Mouse (Mus musculus): ENCODE data around the gene Smg6.

Smg6 gene

DNA sequence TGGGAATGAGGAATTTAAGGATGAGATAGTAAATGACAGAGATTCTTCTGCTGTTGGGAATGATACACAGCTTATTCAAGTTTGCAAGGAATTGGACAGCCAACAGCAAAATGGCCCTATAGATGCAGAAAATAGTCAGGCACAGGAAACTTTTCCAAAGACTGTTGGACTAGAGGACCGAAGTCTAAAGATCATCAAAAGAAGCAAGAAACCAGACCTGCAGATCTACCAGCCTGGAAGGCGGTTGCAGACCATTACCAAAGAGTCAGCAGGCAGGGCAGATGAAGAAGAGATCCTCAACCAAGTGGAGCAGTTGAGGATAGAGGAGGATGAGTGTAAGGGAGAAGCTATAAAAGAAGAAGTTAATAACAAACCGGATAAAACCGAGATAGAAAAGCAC lies 3.5 kb downstream of the Smg6 start:
- no peak for DNase-seq

DNA sequence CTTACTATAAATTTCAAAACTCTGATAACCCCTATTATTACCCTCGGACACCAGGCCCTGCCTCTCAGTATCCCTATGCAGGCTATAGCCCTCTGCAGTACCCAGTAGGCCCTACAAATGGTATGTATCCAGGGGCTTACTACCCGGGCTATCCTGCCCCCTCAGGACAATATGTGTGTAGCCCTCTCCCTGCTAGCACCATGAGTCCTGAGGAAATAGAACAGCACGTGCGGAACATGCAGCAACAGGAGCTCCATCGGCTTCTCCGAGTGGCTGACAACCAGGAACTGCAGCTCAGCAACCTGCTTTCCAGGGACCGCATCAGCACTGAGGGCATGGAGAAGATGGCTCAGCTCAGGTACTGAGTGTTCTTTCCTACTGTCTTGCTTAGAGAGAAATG lies 4.8 kb downstream of the Smg6 start:
- DNase-seq = no peak

DNA sequence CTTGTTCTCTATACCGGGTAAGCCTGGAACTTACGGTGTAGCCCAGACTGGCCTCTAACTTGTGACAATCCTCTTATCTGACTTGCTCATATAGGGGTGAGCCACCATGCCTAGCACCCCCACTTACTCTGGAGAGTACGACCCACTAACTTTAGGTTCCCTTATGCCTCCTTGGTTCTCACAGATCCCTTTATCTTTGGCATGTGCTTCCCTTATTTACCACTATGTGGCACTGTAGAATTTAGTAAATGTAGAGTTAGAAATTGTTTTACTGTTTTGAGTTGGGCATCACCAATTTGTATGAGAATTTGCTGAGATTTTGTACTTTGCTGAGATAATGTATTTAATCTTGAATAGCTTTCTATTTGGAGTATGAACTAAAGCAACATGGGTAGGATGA lies 20.7 kb downstream of the Smg6 start:
- DNase-seq = peak; percentile 29 to 69

DNA sequence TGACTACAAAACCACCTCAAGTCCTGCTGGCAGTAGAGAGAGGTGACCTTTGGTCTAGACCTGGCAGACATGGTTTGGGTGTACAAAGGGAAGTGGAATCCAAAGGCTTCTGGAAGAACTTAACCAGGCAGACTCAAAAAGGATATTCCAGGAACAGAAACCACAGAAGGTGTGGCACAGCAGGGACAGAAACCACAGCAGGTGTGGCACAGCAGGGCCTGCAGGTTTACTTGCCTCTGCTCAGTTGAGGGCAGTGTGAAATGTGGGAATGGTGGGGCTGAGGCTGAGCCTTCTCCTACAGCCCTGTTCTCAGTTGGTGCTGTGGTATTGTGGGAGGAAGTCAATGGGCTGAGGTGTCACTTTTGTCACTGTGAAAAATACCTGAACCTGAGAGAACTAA lies 29.3 kb downstream of the Smg6 start:
- peak in 1 of 2 experiments; percentile 14 for DNase-seq

DNA sequence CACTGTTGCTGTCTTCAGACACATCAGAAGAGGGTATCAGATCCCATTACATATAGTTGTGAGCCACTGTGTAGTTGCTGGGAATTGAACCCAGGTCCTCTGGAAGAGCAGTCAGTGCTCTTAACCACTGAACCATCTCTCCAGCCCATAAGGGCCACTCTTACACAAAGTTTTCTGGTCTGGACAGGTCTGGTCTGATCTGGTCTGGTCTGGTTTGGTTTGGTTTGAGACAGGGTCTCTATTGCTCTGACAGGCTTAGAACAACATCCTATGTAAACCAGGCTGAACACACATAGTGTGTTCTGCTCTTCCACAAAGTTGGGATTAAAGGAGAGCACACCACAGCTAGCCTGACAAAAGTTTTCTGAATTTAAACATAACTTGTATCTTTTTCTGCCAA lies 30.4 kb downstream of the Smg6 start:
- no peak for DNase-seq

- no peak for DNase-seq
These were observed 32.0 kb downstream of the Smg6 start for GRCm38 (mm10) chr11:74957600-74957999.

GRCm38 (mm10) chr11:74959501-74959900 lies 33.9 kb downstream of the Smg6 start:
- DNase-seq = no peak

DNA sequence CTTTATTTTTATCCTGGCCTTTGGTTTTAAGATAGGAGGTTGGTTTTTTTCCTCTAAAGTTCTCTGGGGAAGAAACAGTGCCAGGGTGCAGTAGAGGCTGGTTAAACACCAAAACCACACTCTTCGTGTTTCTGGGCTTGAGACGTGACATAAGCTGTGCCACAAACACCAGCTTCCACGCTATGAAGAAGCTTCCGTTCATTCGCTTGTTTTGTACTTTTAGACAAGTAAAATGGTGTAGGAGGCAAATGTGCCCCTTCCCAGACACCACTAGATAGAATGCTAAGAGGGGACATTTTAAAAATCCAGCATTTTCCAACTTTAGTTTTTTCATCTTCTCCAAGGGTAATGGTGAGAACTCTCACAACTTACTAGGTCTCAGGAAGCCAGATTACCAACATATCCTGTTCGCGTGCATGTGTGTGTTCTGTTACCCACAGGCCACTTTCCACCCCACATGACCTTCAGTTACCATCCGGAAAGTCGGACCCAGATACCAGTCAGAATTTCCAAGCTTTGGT lies 34.5 kb downstream of the Smg6 start:
- no peak for DNase-seq

GRCm38 (mm10) chr11:74961953-74962352 lies 36.3 kb downstream of the Smg6 start:
- DNase-seq = no peak

GRCm38 (mm10) chr11:74962846-74963407 lies 37.3 kb downstream of the Smg6 start:
- no peak for DNase-seq

GRCm38 (mm10) chr11:74965516-74965915 lies 39.9 kb downstream of the Smg6 start:
- no peak for DNase-seq

DNA sequence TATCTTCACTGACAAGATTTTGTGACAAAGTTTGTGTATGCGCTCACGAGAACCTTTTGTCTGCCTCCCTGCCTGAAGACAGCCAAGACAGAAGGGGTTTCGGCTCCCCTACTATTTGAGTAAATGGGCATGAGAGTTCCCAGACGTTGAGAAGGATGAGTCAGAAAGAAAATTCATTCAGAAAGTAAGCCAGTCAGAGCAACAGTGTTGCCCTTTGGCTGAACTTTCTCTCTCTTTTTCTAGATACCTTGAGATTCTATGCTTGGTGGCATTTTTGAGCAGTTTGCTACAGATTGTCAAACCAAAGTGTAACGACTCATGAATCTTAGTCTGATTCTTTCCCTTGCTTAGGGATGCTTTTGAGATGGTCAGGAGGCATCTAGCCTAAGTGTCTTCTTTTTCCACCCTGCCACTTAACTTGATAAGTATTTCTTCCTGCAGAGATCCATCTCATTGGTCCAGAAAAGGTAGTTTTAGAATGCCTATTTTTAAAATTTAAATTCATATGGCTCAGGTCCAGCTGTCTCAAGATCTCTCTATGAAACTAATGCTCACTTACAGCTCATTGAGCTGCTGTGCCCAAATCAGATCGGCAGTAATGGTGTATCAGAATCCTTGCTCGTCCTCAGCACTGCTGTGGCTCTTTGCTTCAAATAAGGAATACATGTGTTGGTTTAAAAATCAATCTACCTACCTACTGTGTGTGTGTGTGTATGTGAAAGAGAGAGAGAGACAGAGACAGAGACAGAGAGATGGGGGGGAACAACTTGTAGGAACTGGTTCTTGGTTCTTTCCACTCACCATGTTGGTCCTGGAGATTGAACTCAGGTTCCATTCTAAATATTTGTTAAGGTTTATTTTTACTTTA lies 47.9 kb downstream of the Smg6 start:
- no peak for DNase-seq

DNA sequence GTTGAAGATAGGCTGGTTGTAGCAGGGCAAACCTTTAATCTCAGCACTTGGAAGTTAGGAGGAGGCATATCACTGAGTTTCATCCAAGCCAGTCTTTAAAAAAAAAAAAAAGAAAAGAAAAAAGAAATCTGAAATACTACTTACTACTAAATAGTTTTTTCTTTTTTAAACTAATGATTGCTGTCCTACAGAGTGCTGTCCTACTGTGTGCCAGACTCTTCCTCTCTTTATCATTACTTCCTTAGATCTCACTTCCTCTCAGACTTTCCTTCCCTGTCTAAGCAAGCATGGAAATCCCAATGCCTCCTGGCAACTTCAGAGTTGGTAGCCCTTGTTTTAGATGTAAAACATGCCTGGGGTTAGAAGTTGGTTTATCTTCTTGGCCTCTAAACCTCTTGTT lies 49.0 kb downstream of the Smg6 start:
- DNase-seq = no peak

DNA sequence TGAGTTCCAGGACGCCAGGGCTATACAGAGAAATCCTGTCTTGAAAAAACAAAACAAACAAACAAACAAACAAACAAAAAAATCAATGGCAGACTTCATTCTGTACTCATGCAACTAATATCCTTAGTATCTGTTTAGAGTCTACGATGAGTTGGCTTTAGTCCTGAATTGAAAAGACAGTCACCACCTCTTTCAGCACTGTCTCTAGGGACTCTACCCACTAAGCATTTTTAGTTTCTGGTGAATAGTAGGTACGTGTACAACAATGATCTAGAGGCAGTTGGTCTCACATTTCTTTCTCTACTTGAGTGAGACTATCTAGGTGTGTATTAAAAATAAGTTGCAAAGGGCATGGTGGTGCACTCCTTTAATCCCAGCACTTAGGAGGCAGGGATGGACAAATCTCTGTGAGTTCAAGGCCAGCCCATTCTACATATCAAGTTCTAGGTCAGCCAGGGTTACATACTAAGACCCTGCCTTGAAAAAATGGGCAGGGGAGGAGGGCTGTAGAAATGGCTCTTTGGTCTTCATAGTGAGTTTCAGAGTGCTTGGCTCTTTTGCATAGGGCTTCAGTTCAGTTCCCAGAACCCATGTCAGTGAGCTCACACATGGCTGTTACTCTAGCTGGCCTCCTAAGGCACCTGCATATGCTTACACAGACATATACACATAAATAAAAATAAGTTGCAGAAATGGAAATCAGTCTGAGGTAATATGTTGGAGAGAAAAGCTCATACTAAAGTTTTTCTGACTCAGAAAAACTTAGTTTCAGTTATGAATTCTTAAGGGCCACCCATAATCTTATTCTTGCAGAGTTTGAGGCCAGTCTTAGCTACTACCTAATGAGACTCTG lies 51.4 kb downstream of the Smg6 start:
- no peak for DNase-seq

GRCm38 (mm10) chr11:74981464-74981863 lies 55.8 kb downstream of the Smg6 start:
- peak; percentile 74 to 84 for DNase-seq

DNA sequence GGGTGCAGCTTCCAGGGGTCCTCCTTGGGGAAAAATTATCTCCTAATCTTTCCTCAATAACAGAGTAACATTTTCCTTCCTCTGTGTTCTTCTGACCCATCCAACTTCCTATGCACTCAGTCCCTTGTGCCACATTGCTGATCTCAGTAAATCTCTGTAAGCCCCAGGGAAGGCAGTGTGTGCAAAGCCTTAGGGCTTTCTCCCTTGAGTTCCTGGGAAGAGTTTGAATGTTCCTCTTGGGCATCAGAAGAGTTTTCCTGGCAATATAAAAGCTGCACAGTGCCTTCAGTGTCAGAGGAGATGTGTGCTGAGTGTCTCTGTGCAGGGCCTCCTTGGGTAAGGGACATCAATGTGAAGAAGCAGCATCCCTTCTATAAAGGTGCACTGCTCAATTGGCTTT lies 56.6 kb downstream of the Smg6 start:
- DNase-seq = no peak

DNA sequence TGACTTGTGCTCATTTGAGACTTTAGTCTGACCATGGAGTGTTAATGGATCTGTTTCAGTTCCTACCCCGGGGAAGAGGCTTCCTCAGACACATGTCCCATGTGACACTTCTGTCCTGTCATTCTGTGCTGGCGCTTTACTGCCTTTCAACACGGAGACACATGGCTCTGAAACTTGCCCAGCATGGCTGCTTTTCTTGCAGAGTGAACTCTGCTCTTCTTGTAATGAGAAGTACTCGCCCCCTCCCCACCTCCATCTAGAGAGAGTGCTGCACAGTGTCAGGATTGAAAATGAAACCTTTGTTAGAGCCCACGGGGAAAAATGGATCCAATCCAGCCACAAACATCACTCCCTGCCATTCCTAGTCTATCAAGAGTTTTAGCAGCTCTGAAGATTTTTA lies 62.5 kb downstream of the Smg6 start:
- no peak for DNase-seq

- DNase-seq = no peak
These were observed 63.4 kb downstream of the Smg6 start for GRCm38 (mm10) chr11:74989047-74989446.

- DNase-seq = no peak
These were observed 64.9 kb downstream of the Smg6 start for GRCm38 (mm10) chr11:74990501-74990900.

DNA sequence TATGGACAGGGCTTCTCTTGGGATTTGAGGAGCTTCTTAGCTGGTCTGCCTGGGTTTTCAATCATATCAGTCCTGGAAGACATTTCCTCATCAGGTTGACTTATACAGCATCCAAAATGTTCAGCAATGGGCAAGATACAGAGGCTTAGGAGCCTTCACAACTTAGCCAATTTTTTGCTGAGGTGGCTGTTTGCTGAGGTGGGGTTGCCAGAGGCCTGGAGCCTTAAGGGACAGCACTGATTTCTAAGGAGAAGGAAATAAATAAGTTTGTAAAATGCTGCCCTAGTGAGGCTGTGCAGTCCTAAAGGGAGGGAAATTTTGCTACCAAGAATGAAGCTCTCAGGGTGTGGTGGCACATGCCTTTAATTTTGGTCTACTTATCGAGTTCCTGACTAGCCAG lies 65.7 kb downstream of the Smg6 start:
- no peak for DNase-seq

- DNase-seq = peak in 1 of 2 experiments; percentile 19
These were observed 66.9 kb downstream of the Smg6 start for GRCm38 (mm10) chr11:74992427-74992987.

DNA sequence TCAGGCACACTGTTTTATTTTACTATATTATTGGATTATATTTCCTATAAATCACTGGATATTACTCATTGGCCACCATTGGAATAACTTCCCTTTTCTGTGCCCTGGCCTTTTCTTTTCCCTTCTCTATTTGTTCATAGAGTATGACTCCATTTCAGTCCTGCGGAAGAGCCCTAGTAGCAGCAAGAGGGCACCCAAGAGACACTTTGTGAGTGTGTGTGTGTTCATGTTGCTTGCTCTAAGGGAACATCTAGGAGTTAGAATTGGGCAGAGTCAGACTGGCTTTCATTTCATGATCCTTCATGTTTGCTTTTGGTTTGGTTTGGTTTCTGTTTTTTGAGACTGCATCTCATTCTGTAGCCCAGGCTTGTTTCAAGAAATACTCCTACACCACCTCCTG lies 68.5 kb downstream of the Smg6 start:
- peak in 1 of 2 experiments; percentile 18 for DNase-seq

- no peak for DNase-seq
These were observed 69.2 kb downstream of the Smg6 start for GRCm38 (mm10) chr11:74994856-74995255.

Measured in cerebellum, postnatal 14 days (tissue).